8 mouse cellular contexts compared by ENCODE assay signal in the genomic region with DNA sequence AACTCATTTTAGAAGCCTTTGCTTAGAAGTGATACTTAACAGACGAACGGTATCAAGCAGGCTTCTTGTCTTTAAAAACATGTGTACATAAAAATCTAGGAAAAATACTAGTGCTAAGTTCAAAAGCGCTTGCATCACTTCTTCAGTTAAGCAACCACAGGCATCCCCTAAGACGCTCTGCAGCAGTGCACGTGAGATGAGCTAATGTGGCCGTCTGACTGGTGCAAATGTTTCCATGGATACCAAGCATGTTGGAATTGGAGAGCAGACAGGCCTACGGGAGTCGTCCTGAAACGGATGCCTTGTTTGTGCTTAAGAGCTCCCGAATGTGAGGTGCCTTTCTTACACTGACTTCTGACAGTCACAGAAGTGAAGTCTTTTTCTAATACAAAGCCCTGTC. TPM values are rescaled to one million over a fixed set of nuclear protein-coding genes. Genes with fewer than 3 reads are reported as not detected.
DNase-seq lines count a peak whose midpoint lies in the region; ATAC-seq and TF ChIP-seq lines count a peak whose summit lies in the region.

No protein-coding gene starts in this region.

- ATAC-seq in forebrain, embryonic 14.5 days: peak; percentile 97
- peak; percentile 94 for ATAC-seq in limb, embryonic 14.5 days (ENCODE audit: low FRiP score, low read depth)
- ATAC-seq in inflammation-experienced regulatory T-cells, adult 6 months: no peak

- TF ChIP-seq EP300 in heart, adult 2 months (IDR thresholded peaks at IDR 0.05; ENCODE audit: insufficient read depth, low read depth, low read length): 0 out of 2 replicates have a peak, but pooled peaks have one; percentile 16

- H3K36me3 ChIP-seq in heart, adult 2 months (ENCODE audit: control insufficient read depth, insufficient read depth, low read length): no peaks in the 10 kb centered on the region
- no peaks in the 10 kb centered on the region for H3K36me3 ChIP-seq in forebrain, embryonic 14.5 days (ENCODE audit: control insufficient read depth, insufficient read depth, low read length)
- H3K36me3 ChIP-seq in limb, embryonic 14.5 days (ENCODE audit: control insufficient read depth, insufficient read depth, low read length): peaks cover 4% of the 10 kb centered on the region; the same call in 1 of the 2 replicates

- TF ChIP-seq POLR2A in heart, adult 2 months (IDR thresholded peaks at IDR 0.05; ENCODE audit: insufficient read depth, low read depth, low read length): no peak
- TF ChIP-seq POLR2A in limb, embryonic 14.5 days (IDR thresholded peaks at IDR 0.05; ENCODE audit: borderline replicate concordance, extremely low read depth, insufficient read depth, insufficient read length): no peak

- peak in 1 of 2 experiments; percentile 67 for DNase-seq in heart, adult 2 months
- DNase-seq in heart, postnatal 4 days: no peak
- DNase-seq in R1 (ENCODE audit: low read depth, low spot score): peak; percentile 56
- peak; percentile 91 for DNase-seq in forebrain, embryonic 14.5 days (ENCODE audit: low spot score)
- peak; percentile 91 for DNase-seq in limb, embryonic 14.5 days (ENCODE audit: low spot score)
- peak; percentile 68 for DNase-seq in retina, postnatal 1 day
- no peak for DNase-seq in layer of hippocampus, adult 11-12 months (ENCODE audit: low spot score)

- WGBS in heart, adult 2 months: 48% methylated on average over 10 of the region's 10 CpGs
- 23% methylated on average over 10 of the region's 10 CpGs for WGBS in forebrain, embryonic 14.5 days
- WGBS in limb, embryonic 14.5 days: 26% methylated on average over 10 of the region's 10 CpGs

- no peak overlapping the region for H3K9ac ChIP-seq in heart, adult 2 months (ENCODE audit: low read depth, low read length)
- no peak overlapping the region; the same call in 1 of the 2 replicates for H3K9ac ChIP-seq in forebrain, embryonic 14.5 days (ENCODE audit: low read length)
- H3K9ac ChIP-seq in limb, embryonic 14.5 days (ENCODE audit: low read depth, low read length, severe bottlenecking): no peak overlapping the region

- no peaks in the 10 kb centered on the region for H3K27me3 ChIP-seq in heart, adult 2 months (ENCODE audit: control insufficient read depth, insufficient read depth, low read length)
- no peaks in the 10 kb centered on the region for H3K27me3 ChIP-seq in forebrain, embryonic 14.5 days (replicated peaks; ENCODE audit: control insufficient read depth, insufficient read depth, low read length)
- H3K27me3 ChIP-seq in limb, embryonic 14.5 days (ENCODE audit: control insufficient read depth, insufficient read depth, low read length): no peaks in the 10 kb centered on the region

- no peaks in the 10 kb centered on the region; the same call in none of the 2 replicates for H3K79me2 ChIP-seq in heart, adult 2 months (replicated peaks; ENCODE audit: control insufficient read depth, insufficient read depth, low read length)

- H3K4me1 ChIP-seq in heart, adult 2 months (ENCODE audit: control insufficient read depth, insufficient read depth, low read length): peaks cover 16% of the 10 kb centered on the region
- H3K4me1 ChIP-seq in forebrain, embryonic 14.5 days (ENCODE audit: control insufficient read depth, insufficient read depth, low read length): peaks cover 23% of the 10 kb centered on the region
- peaks cover 28% of the 10 kb centered on the region for H3K4me1 ChIP-seq in limb, embryonic 14.5 days (ENCODE audit: control insufficient read depth, insufficient read depth, low read length)

- no peak overlapping the region for H3K27ac ChIP-seq in heart, adult 2 months
- H3K27ac ChIP-seq in forebrain, embryonic 14.5 days (ENCODE audit: low read depth, low read length): peak overlapping the region; percentile 29; the same call in 1 of the 2 replicates
- peak overlapping the region; percentile 34; the same call in 1 of the 2 replicates for H3K27ac ChIP-seq in limb, embryonic 14.5 days (replicated peaks; ENCODE audit: low read depth, low read length)

- H3K9me3 ChIP-seq in forebrain, embryonic 14.5 days (replicated peaks; ENCODE audit: control insufficient read depth, low read length): no peaks in the 10 kb centered on the region
- H3K9me3 ChIP-seq in limb, embryonic 14.5 days (ENCODE audit: control insufficient read depth, low read length): no peaks in the 10 kb centered on the region

- H3K4me2 ChIP-seq in forebrain, embryonic 14.5 days (ENCODE audit: low read length): no peak overlapping the region
- no peak overlapping the region for H3K4me2 ChIP-seq in limb, embryonic 14.5 days (replicated peaks; ENCODE audit: low read depth, low read length, severe bottlenecking)

- intact Hi-C loops in heart, adult 2 months (cut with DNase I): no loop called here

- no peak for TF ChIP-seq CTCF in heart, adult 2 months (IDR thresholded peaks at IDR 0.05)

- no peak overlapping the region for H3K4me3 ChIP-seq in heart, adult 2 months
- no peak overlapping the region for H3K4me3 ChIP-seq in forebrain, embryonic 14.5 days (ENCODE audit: low read depth, low read length)
- no peak overlapping the region for H3K4me3 ChIP-seq in limb, embryonic 14.5 days (replicated peaks; ENCODE audit: low read length)

RNA-seq across cellular contexts. Expression of gene Map3k4, which starts 27.9 kb away (rescaled TPM):
- 10 to 100 TPM; 43.7 to 51.3 TPM for total RNA-seq in heart, adult 2 months (2021)
- 12.2 and 17.2 TPM in 2 replicates for polyA plus RNA-seq in heart, adult 2 months (2012; rRNA removed)
- total RNA-seq in heart, postnatal 4 days (2021): 10 to 100 TPM; 34.4 to 41.5 TPM
- 25.3 and 29.2 TPM in 2 replicates for polyA plus RNA-seq in forebrain, embryonic 14.5 days (2014; fragmentation: Nextera tagmentation; extraction: Ambion mirVana)
- polyA plus RNA-seq in limb, embryonic 14.5 days (2012; rRNA removed): 28.6 and 28.9 TPM in 2 replicates
- polyA plus RNA-seq in limb, embryonic 14.5 days (2014; fragmentation: Nextera tagmentation; extraction: Ambion mirVana): 36.4 and 38.8 TPM in 2 replicates
- polyA plus RNA-seq in inflammation-experienced regulatory T-cells, adult 6 months (2017; shearing (Covaris generic)): 10 to 100 TPM; 10.6 to 11.7 (median 10.8) TPM

Comparison
In these comparisons a context has a peak if more than half of its experiments do, and no peak if none do; other contexts are left out.
1. DNase-seq: peak in R1 (single experiment), forebrain, embryonic 14.5 days (single experiment), limb, embryonic 14.5 days (single experiment) and retina, postnatal 1 day (single experiment); none in heart, postnatal 4 days (single experiment) and layer of hippocampus, adult 11-12 months (single experiment).